In the genomic region with DNA sequence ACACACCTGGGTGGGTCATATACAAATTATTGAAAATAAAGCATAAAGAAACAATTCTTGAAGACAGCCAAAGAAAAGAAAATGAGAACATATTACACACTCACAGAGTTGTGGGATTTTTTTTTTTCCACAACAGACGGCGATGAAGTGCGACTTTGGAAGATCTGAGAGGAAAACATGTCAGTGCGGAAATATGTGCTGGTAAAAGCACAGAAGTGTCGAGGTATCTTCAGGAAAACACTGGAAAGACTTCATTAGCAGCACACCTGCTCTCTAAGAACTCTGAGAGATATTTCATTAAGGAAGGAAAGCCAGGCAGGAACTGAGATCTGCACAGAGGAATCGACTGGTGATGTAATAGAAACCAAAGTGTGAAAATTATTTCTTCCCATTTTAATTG, we compare ENCODE assay signal across 21 mouse cellular contexts. TPM values are rescaled to one million over a fixed set of nuclear protein-coding genes. Genes with fewer than 3 reads are reported as not detected.
DNase-seq lines count a peak whose midpoint lies in the region; ATAC-seq lines count a peak whose summit lies in the region.
"Had no signal": no experiment of that assay in that cellular context is flagged by ENCODE, and none has a peak within 500 bp of the region (broad histone marks: within the 10 kb centered on the region; RNA-seq: fewer than 3 reads in every experiment).

No protein-coding gene starts in this region.

- no peaks in the 10 kb centered on the region for H3K36me3 ChIP-seq in forebrain, embryonic 11.5 days (ENCODE audit: control insufficient read depth, insufficient read depth, low read length)
- no peaks in the 10 kb centered on the region for H3K36me3 ChIP-seq in forebrain, embryonic 12.5 days (replicated peaks)
- no peaks in the 10 kb centered on the region for H3K36me3 ChIP-seq in forebrain, embryonic 16.5 days (ENCODE audit: control insufficient read depth, insufficient read depth)
- H3K36me3 ChIP-seq: heart, embryonic 10.5 days; heart, embryonic 13.5 days had no signal

- DNase-seq in forebrain, embryonic 11.5 days (ENCODE audit: low spot score): peak; percentile 0
- DNase-seq in R1 (ENCODE audit: low read depth, low spot score): peak; percentile 58
- no peak for DNase-seq in heart, adult 8-10 months (ENCODE audit: low spot score)
- DNase-seq in layer of hippocampus, postnatal 10 days (ENCODE audit: low spot score in 2 of 2): no peak
- DNase-seq: adrenal gland, postnatal 10 days; cerebellum, adult 18-20 months; cerebellum, adult 9-10 months; cerebellum, postnatal 14 days; gastrocnemius, postnatal 25 days; heart, adult 18-20 months; heart, postnatal 14 days; heart, postnatal 4 days; kidney, adult 18-20 months had no signal

- H3K4me2 ChIP-seq in forebrain, embryonic 11.5 days (ENCODE audit: low read depth, low read length, severe bottlenecking): no peak overlapping the region
- H3K4me2 ChIP-seq in forebrain, embryonic 12.5 days: no peak overlapping the region
- H3K4me2 ChIP-seq in forebrain, embryonic 16.5 days (ENCODE audit: low read length): no peak overlapping the region
- H3K4me2 ChIP-seq: heart, embryonic 13.5 days; hindbrain, embryonic 14.5 days had no signal

- H3K27ac ChIP-seq in forebrain, embryonic 11.5 days (ENCODE audit: low read depth, low read length): no peak overlapping the region
- no peak overlapping the region for H3K27ac ChIP-seq in forebrain, embryonic 12.5 days
- peak overlapping the region; percentile 37; the same call in 1 of the 2 replicates for H3K27ac ChIP-seq in forebrain, embryonic 16.5 days (ENCODE audit: low read length)
- H3K27ac ChIP-seq: heart, embryonic 10.5 days; heart, embryonic 13.5 days; hindbrain, embryonic 14.5 days; hindbrain, postnatal 0 days had no signal

- H3K4me3 ChIP-seq in forebrain, embryonic 11.5 days (ENCODE audit: low read depth, low read length): no peak overlapping the region
- no peak overlapping the region for H3K4me3 ChIP-seq in forebrain, embryonic 12.5 days (replicated peaks)
- no peak overlapping the region for H3K4me3 ChIP-seq in forebrain, embryonic 16.5 days (replicated peaks; ENCODE audit: low read length)
- H3K4me3 ChIP-seq: heart, embryonic 10.5 days; heart, embryonic 13.5 days had no signal

- H3K9ac ChIP-seq in forebrain, embryonic 11.5 days (ENCODE audit: low read length): no peak overlapping the region
- H3K9ac ChIP-seq in forebrain, embryonic 12.5 days: no peak overlapping the region
- H3K9ac ChIP-seq in forebrain, embryonic 16.5 days (replicated peaks; ENCODE audit: low read depth, low read length): no peak overlapping the region
- H3K9ac ChIP-seq: heart, embryonic 13.5 days; hindbrain, embryonic 14.5 days had no signal

- no peak for ATAC-seq in forebrain, embryonic 11.5 days (replicated peaks; ENCODE audit: low FRiP score)
- ATAC-seq in forebrain, embryonic 12.5 days (ENCODE audit: low FRiP score): no peak
- ATAC-seq in forebrain, embryonic 16.5 days: peak; percentile 40
- ATAC-seq: hindbrain, postnatal 0 days; inflammation-experienced regulatory T-cells, adult 6 months; intestine, embryonic 16.5 days had no signal

- no peaks in the 10 kb centered on the region; the same call in 1 of the 2 replicates for H3K9me3 ChIP-seq in forebrain, embryonic 11.5 days (ENCODE audit: control insufficient read depth, low read length)
- 0 out of 2 replicates have a peak, but pooled peaks cover 8% of the 10 kb centered on the region for H3K9me3 ChIP-seq in forebrain, embryonic 12.5 days
- peaks cover 3% of the 10 kb centered on the region; the same call in 1 of the 2 replicates for H3K9me3 ChIP-seq in forebrain, embryonic 16.5 days (ENCODE audit: control insufficient read depth, low read length)

- H3K27me3 ChIP-seq in forebrain, embryonic 11.5 days (ENCODE audit: control insufficient read depth, insufficient read depth, low read length): no peaks in the 10 kb centered on the region
- no peaks in the 10 kb centered on the region for H3K27me3 ChIP-seq in forebrain, embryonic 12.5 days
- no peaks in the 10 kb centered on the region for H3K27me3 ChIP-seq in forebrain, embryonic 16.5 days (replicated peaks; ENCODE audit: control insufficient read depth, insufficient read depth, low read length)
- H3K27me3 ChIP-seq: heart, embryonic 13.5 days had no signal

- no peaks in the 10 kb centered on the region for H3K4me1 ChIP-seq in forebrain, embryonic 11.5 days (replicated peaks; ENCODE audit: control insufficient read depth, insufficient read depth, low read length)
- H3K4me1 ChIP-seq in forebrain, embryonic 12.5 days: peaks cover 2% of the 10 kb centered on the region; the same call in 1 of the 2 replicates
- 0 out of 2 replicates have a peak, but pooled peaks cover 2% of the 10 kb centered on the region for H3K4me1 ChIP-seq in forebrain, embryonic 16.5 days (replicated peaks; ENCODE audit: control insufficient read depth, insufficient read depth, low read length)

- 87% methylated on average over 6 of the region's 6 CpGs for WGBS in forebrain, embryonic 11.5 days
- WGBS in forebrain, embryonic 12.5 days: 82% methylated on average over 6 of the region's 6 CpGs
- WGBS in forebrain, embryonic 16.5 days: 61% methylated on average over 6 of the region's 6 CpGs

RNA-seq across cellular contexts. Expression of gene Map10, which starts 26.3 kb away (rescaled TPM):
- polyA plus RNA-seq in forebrain, embryonic 11.5 days (2014; fragmentation: Nextera tagmentation; extraction: Ambion mirVana): 8.5 and 9.8 TPM in 2 replicates
- polyA plus RNA-seq in forebrain, embryonic 12.5 days (2016; fragmentation: Nextera tagmentation; extraction: Ambion mirVana): 8.7 and 10.0 TPM in 2 replicates
- 10.7 and 11.7 TPM in 2 replicates for polyA plus RNA-seq in forebrain, embryonic 16.5 days (2015; fragmentation: Nextera tagmentation; extraction: Ambion mirVana)
- total RNA-seq in heart, adult 8-10 months (2022): 1 to 10 TPM; 4.9 to 7.0 (median 6.4) TPM
- 1 to 10 TPM; 4.4 to 4.6 TPM for total RNA-seq in layer of hippocampus, postnatal 10 days (2021)

RNA-seq across cellular contexts. Expression of gene Ntpcr, which starts 33.8 kb away (rescaled TPM):
- 16.4 and 16.5 TPM in 2 replicates for polyA plus RNA-seq in forebrain, embryonic 11.5 days (2014; fragmentation: Nextera tagmentation; extraction: Ambion mirVana)
- 17.1 and 20.0 TPM in 2 replicates for polyA plus RNA-seq in forebrain, embryonic 12.5 days (2016; fragmentation: Nextera tagmentation; extraction: Ambion mirVana)
- 26.9 and 30.1 TPM in 2 replicates for polyA plus RNA-seq in forebrain, embryonic 16.5 days (2015; fragmentation: Nextera tagmentation; extraction: Ambion mirVana)
- 10 to 100 TPM; 14.6 to 18.4 (median 16.3) TPM for total RNA-seq in heart, adult 8-10 months (2022)
- total RNA-seq in layer of hippocampus, postnatal 10 days (2021): 10 to 100 TPM; 19.3 to 21.7 TPM

Comparison
In these comparisons a context has a peak if more than half of its experiments do, and no peak if none do; other contexts are left out.
1. DNase-seq: peak in forebrain, embryonic 11.5 days (single experiment) and R1 (single experiment); none in heart, adult 8-10 months (single experiment) and layer of hippocampus, postnatal 10 days (0 of 2).